ENCODE assay signal across 1 mouse cellular context in genomic region chr7:88278628-88279196, GRCm38 (mm10).
TF ChIP-seq lines count a peak whose summit lies in the region.

No protein-coding gene starts in this region.

TF ChIP-seq in MEL, 35 proteins besides CTCF, POLR2A, EP300 and RAD21 (continued from another document):
- TF ChIP-seq NELFE (IDR thresholded peaks at IDR 0.05; ENCODE audit: low read depth, low read length) (no peak), GABPA (IDR thresholded peaks at IDR 0.05; ENCODE audit: low read depth, low read length) (no peak), ZNF384 (IDR thresholded peaks at IDR 0.05; ENCODE audit: low read depth, low read length) (peak; percentile 94), GATA1 (IDR thresholded peaks at IDR 0.05; ENCODE audit: low read depth, low read length) (no peak), TAL1 (IDR thresholded peaks at IDR 0.05; ENCODE audit: low read length) (no peak), NRF1 (IDR thresholded peaks at IDR 0.05; ENCODE audit: insufficient read depth, low read depth, low read length, poor library complexity, severe bottlenecking) (no peak), CHD2 (IDR thresholded peaks at IDR 0.05; ENCODE audit: low read length) (no peak)
